Mouse (Mus musculus) CH12.LX (cell line): ENCODE results near the gene Top3b. TPM values are rescaled to one million over a fixed set of nuclear protein-coding genes. Genes with fewer than 3 reads are reported as not detected.

Source experiments
- DNase-seq: peaks from one replicate; pipeline ENCODE4 v3.0.0-alpha.2; 2013; ENCODE audit errors: extremely low read depth
- H3K27ac ChIP-seq: 2 replicates; pipeline ENCODE4 v1.5.1; 2012; ENCODE audit warnings: low read depth, mild to moderate bottlenecking, control low read depth, moderate library complexity; ENCODE audit not compliant: insufficient read depth
- H3K27me3 ChIP-seq: replicated peaks from 2 replicates; pipeline ENCODE3; 2012; ENCODE audit warnings: inconsistent platforms
- H3K36me3 ChIP-seq, 2 experiments: replicated peaks in 1 of 2; 2 replicates each; pipeline versions ENCODE3 to v1.6.1; 2012; ENCODE audit warnings: inconsistent platforms in 1 of 2, low read length in 1 of 2, mild to moderate bottlenecking in 1 of 2, mixed read lengths in 1 of 2, moderate library complexity in 1 of 2; ENCODE audit not compliant: control insufficient read depth in 1 of 2, insufficient read depth in 1 of 2
- H3K4me1 ChIP-seq, 2 experiments: 2 replicates each; pipeline ENCODE4 v1.6.1; 2012; ENCODE audit warnings: inconsistent platforms in 1 of 2, moderate library complexity in 1 of 2; ENCODE audit not compliant: insufficient read depth in 2 of 2, control insufficient read depth in 1 of 2
- H3K4me2 ChIP-seq: 2 replicates; pipeline ENCODE4 v1.6.1; 2012; ENCODE audit warnings: low read depth, mild to moderate bottlenecking, control low read depth; ENCODE audit not compliant: poor library complexity, insufficient read depth, severe bottlenecking
- H3K4me3 ChIP-seq, 3 experiments: fragments of 150-350 bp in 1 of 3; sonication (generic) in 1 of 3; replicated peaks in 1 of 3; 2 replicates each; pipeline versions ENCODE3 to v1.5.1; 2011 to 2012; ENCODE audit warnings: low read depth in 2 of 3, low read length in 2 of 3, mild to moderate bottlenecking in 2 of 3, moderate library complexity in 2 of 3, control low read depth in 1 of 3, improper control_type of control experiment in 1 of 3, inconsistent platforms in 1 of 3, mixed read lengths in 1 of 3; ENCODE audit not compliant: poor library complexity in 1 of 3
- H3K79me2 ChIP-seq: replicated peaks from 2 replicates; pipeline ENCODE4 v1.6.1; 2012; ENCODE audit warnings: mild to moderate bottlenecking, moderate library complexity; ENCODE audit not compliant: control insufficient read depth, poor library complexity, insufficient read depth, severe bottlenecking; ENCODE audit errors: extremely low read depth
- H3K9ac ChIP-seq: 2 replicates; pipeline ENCODE4 v1.6.1; 2012; ENCODE audit warnings: low read depth, mild to moderate bottlenecking, control low read depth, moderate library complexity; ENCODE audit not compliant: insufficient read depth
- H3K9me3 ChIP-seq: replicated peaks from 2 replicates; pipeline ENCODE3; 2012; ENCODE audit warnings: low read length, inconsistent platforms, mixed read lengths
- BHLHE40 ChIP-seq: IDR thresholded peaks from 2 replicates; pipeline ENCODE4 v1.6.1; 2011; ENCODE audit warnings: mild to moderate bottlenecking, low read depth, low read length, improper control_type of control experiment
- CTCF ChIP-seq, 2 experiments: IDR thresholded peaks in 1 of 2; conservative IDR thresholded peaks in 1 of 2; 2 replicates each; pipeline ENCODE4 v1.5.1; 2011 to 2012; ENCODE audit warnings: low read depth in 2 of 2, low read length in 2 of 2, improper control_type of control experiment in 1 of 2, inconsistent platforms in 1 of 2, mild to moderate bottlenecking in 1 of 2, moderate library complexity in 1 of 2
- E2F4 ChIP-seq: IDR thresholded peaks from 2 replicates; pipeline ENCODE4 v1.6.1; 2011; ENCODE audit warnings: low read depth, low read length, improper control_type of control experiment; ENCODE audit not compliant: insufficient replicate concordance
- EP300 ChIP-seq: IDR thresholded peaks from 2 replicates; pipeline ENCODE4 v1.6.1; 2011; ENCODE audit warnings: low read length, improper control_type of control experiment
- ETS1 ChIP-seq: conservative IDR thresholded peaks from 2 replicates; pipeline ENCODE4 v1.6.1; 2012; ENCODE audit warnings: low read depth, mild to moderate bottlenecking, inconsistent platforms, low read length, improper control_type of control experiment, moderate library complexity
- HCFC1 ChIP-seq: IDR thresholded peaks from 2 replicates; pipeline ENCODE4 v1.6.1; 2012; ENCODE audit warnings: low read depth, mild to moderate bottlenecking, inconsistent platforms, low read length, improper control_type of control experiment
- IRF4 ChIP-seq: IDR thresholded peaks from 2 replicates; pipeline ENCODE4 v1.6.1; 2014; ENCODE audit warnings: low read depth, mild to moderate bottlenecking, inconsistent platforms, low read length, improper control_type of control experiment
- JUN ChIP-seq: IDR thresholded peaks from 2 replicates; pipeline ENCODE4 v1.6.1; 2011; ENCODE audit warnings: low read depth, mild to moderate bottlenecking, low read length, improper control_type of control experiment, moderate library complexity; ENCODE audit not compliant: insufficient read depth
- KAT2A ChIP-seq: IDR thresholded peaks from 2 replicates; pipeline ENCODE4 v1.6.1; 2012; ENCODE audit warnings: low read length, improper control_type of control experiment, inconsistent platforms; ENCODE audit not compliant: insufficient replicate concordance
- MAX ChIP-seq: IDR thresholded peaks from 2 replicates; pipeline ENCODE4 v1.6.1; 2011; ENCODE audit warnings: low read length, improper control_type of control experiment
- MEF2A ChIP-seq: IDR thresholded peaks from 2 replicates; pipeline ENCODE4 v1.6.1; 2014; ENCODE audit warnings: low read depth, mild to moderate bottlenecking, inconsistent platforms, low read length, improper control_type of control experiment, borderline replicate concordance
- MXI1 ChIP-seq: IDR thresholded peaks from 2 replicates; pipeline ENCODE4 v1.6.1; 2011; ENCODE audit warnings: mild to moderate bottlenecking, low read depth, low read length, improper control_type of control experiment
- NRF1 ChIP-seq: IDR thresholded peaks from 2 replicates; pipeline ENCODE4 v1.6.1; 2014; ENCODE audit warnings: low read depth, mild to moderate bottlenecking, inconsistent platforms, low read length, improper control_type of control experiment, moderate library complexity
- POLR2A ChIP-seq: IDR thresholded peaks from 2 replicates; pipeline ENCODE4 v1.6.1; 2011; ENCODE audit warnings: low read depth, mild to moderate bottlenecking, improper control_type of control experiment, low read length
- POLR2AphosphoS2 ChIP-seq: IDR thresholded peaks from 2 replicates; pipeline ENCODE4 v1.6.1; 2011; ENCODE audit warnings: low read depth, low read length, improper control_type of control experiment
- RAD21 ChIP-seq: IDR thresholded peaks from 2 replicates; pipeline ENCODE4 v1.6.1; 2011; ENCODE audit warnings: low read depth, mild to moderate bottlenecking, low read length, improper control_type of control experiment, moderate library complexity
- RCOR1 ChIP-seq: conservative IDR thresholded peaks from 2 replicates; pipeline ENCODE4 v1.6.1; 2012; ENCODE audit warnings: low read depth, mild to moderate bottlenecking, inconsistent platforms, low read length, improper control_type of control experiment
- SMC3 ChIP-seq: IDR thresholded peaks from 2 replicates; pipeline ENCODE4 v1.6.1; 2011; ENCODE audit warnings: low read depth, low read length, improper control_type of control experiment
- TBP ChIP-seq: conservative IDR thresholded peaks from 2 replicates; pipeline ENCODE4 v1.6.1; 2011; ENCODE audit warnings: low read depth, low read length, improper control_type of control experiment
- TCF12 ChIP-seq: IDR thresholded peaks from 2 replicates; pipeline ENCODE4 v1.6.1; 2014; ENCODE audit warnings: low read depth, mild to moderate bottlenecking, inconsistent platforms, low read length, improper control_type of control experiment
- UBTF ChIP-seq: IDR thresholded peaks from 2 replicates; pipeline ENCODE4 v1.6.1; 2012; ENCODE audit warnings: low read depth, mild to moderate bottlenecking, inconsistent platforms, low read length, improper control_type of control experiment, moderate library complexity
- ZC3H11A ChIP-seq: IDR thresholded peaks from 2 replicates; pipeline ENCODE4 v1.6.1; 2012; ENCODE audit warnings: low read depth, mild to moderate bottlenecking, inconsistent platforms, low read length, improper control_type of control experiment
- ZNF384 ChIP-seq: IDR thresholded peaks from 2 replicates; pipeline ENCODE4 v1.6.1; 2012; ENCODE audit warnings: low read depth, low read length, improper control_type of control experiment, inconsistent platforms
- dilution Hi-C: fragments of 300-500 bp; cut with MboI; formaldehyde crosslinking; loops from 2 replicates; pipeline ENCODE4 v1.14.3; 2020; ENCODE audit warnings: low sequenced_read_pairs; ENCODE audit not compliant: extremely low pct_unique_long_range_greater_than_20kb, extremely low pct_ligation_motif_present
- in situ Hi-C: fragments of 300-500 bp; cut with MboI; formaldehyde crosslinking; loops from 3 replicates; pipeline ENCODE4 v1.14.3; 2019; ENCODE audit warnings: low sequenced_read_pairs, low pct_ligation_motif_present, low pct_unique_long_range_greater_than_20kb, mixed read lengths
- polyA plus RNA-seq: library from polyadenylated mRNA; unstranded; fragments of >175 nt; gene quantifications from 2 replicates; pipeline ENCODE4 v1.2.1, GENCODE M21; 2012; ENCODE audit warnings: low read depth; ENCODE audit not compliant: insufficient read length
- total RNA-seq, 2 experiments: library from RNA; depleted of rRNA; stranded (reverse); fragments of 300-350 nt in 1 of 2; fragments of >200 nt in 1 of 2; gene quantifications; 2 replicates each; pipeline ENCODE4 v1.2.3; 2012 to 2014

The Top3b gene
- total and polyA plus RNA-seq, 3 experiments, result 56.7 to 88.4 (median 61.8) TPM

- Histone ChIP-seq H3K79me2 (no peaks in the 10 kb centered on the region), H3K4me1 (peaks cover 5 to 38% of the 10 kb centered on the region in 2 experiments; a peak in 3 of 4 replicates), H3K36me3 (peaks cover 31 to 88% of the 10 kb centered on the region in 2 experiments), H3K4me2 (no peak overlapping the region), H3K9me3 (no peaks in the 10 kb centered on the region), H3K9ac (no peak overlapping the region), H3K27me3 (no peaks in the 10 kb centered on the region), H3K27ac (no peak overlapping the region), H3K4me3 (no peak overlapping the region)
- DNase-seq, result no peak
- in situ Hi-C loops, result no loop called here
- dilution Hi-C loops, result no loop called here
- TF ChIP-seq KAT2A (no peak), JUN (no peak), MXI1 (no peak), TBP (no peak), HCFC1 (no peak), EP300 (no peak), ZNF384 (no peak)
Measured at GRCm38 (mm10) chr16:16903188-16903587, 32.7 kb downstream of the Top3b start.

GRCm38 (mm10) chr16:16907799-16908198 is 37.3 kb downstream of the Top3b start:
- in situ Hi-C loops, result no loop called here
- Histone ChIP-seq H3K4me3 (no peak overlapping the region), H3K9me3 (no peaks in the 10 kb centered on the region), H3K36me3 (peaks cover 58 to 97% of the 10 kb centered on the region in 2 experiments), H3K4me2 (no peak overlapping the region), H3K4me1 (peaks cover 3 to 24% of the 10 kb centered on the region in 2 experiments; a peak in 2 of 4 replicates), H3K27me3 (no peaks in the 10 kb centered on the region), H3K79me2 (no peaks in the 10 kb centered on the region), H3K27ac (no peak overlapping the region), H3K9ac (no peak overlapping the region)
- dilution Hi-C loops, result no loop called here
- TF ChIP-seq POLR2AphosphoS2, result no peak
- TF ChIP-seq ETS1, result peak; percentile 42; the same call in 1 of the 2 replicates
- peak; percentile 49 for DNase-seq

- no peak overlapping the region for H3K4me3 ChIP-seq
- H3K27ac ChIP-seq, result no peak overlapping the region
- H3K9me3 ChIP-seq, result no peaks in the 10 kb centered on the region
- H3K27me3 ChIP-seq, result no peaks in the 10 kb centered on the region
- H3K4me1 ChIP-seq, result peaks cover 3 to 24% of the 10 kb centered on the region in 2 experiments; a peak in 2 of 4 replicates
- dilution Hi-C loops, result no loop called here
- H3K4me2 ChIP-seq, result no peak overlapping the region
- no peaks in the 10 kb centered on the region for H3K79me2 ChIP-seq
- H3K9ac ChIP-seq, result no peak overlapping the region
- DNase-seq, result peak; percentile 80
- peaks cover 64 to 98% of the 10 kb centered on the region in 2 experiments for H3K36me3 ChIP-seq
- in situ Hi-C loops, result no loop called here
- TF ChIP-seq MXI1 (peak; percentile 47; the same call in 1 of the 2 replicates), RCOR1 (no peak), MAX (peak; percentile 46; the same call in 1 of the 2 replicates), BHLHE40 (0 out of 2 replicates have a peak, but pooled peaks have one; percentile 11), KAT2A (no peak), ZC3H11A (peak; percentile 42), SMC3 (peak; percentile 94), HCFC1 (0 out of 2 replicates have a peak, but pooled peaks have one; percentile 23), MEF2A (no peak; the same call in 1 of the 2 replicates), NRF1 (peak; percentile 50; the same call in 1 of the 2 replicates), POLR2A (no peak), TCF12 (0 out of 2 replicates have a peak, but pooled peaks have one; percentile 12), ETS1 (no peak), CTCF (conservative IDR thresholded peaks at IDR 0.05 in 1 of 2, IDR thresholded peaks at IDR 0.05 in 1 of 2; ENCODE audit: low read depth in 2 of 2, low read length in 2 of 2) (peak; percentile 98), RAD21 (peak; percentile 98), IRF4 (peak; percentile 58), UBTF (no peak), E2F4 (no peak)
Measured at GRCm38 (mm10) chr16:16911641-16912597, 41.4 kb downstream of the Top3b start.
